Mouse (Mus musculus) forebrain, embryonic 14.5 days (tissue): ENCODE measurements at regions not wholly inside any gene's neighbourhood (a gene's known extent, or its start where the extent isn't known, plus 50 kb on each side); places are given as distances from the start of the nearest gene placed in this dataset.

Source experiments
- ATAC-seq: fragments of 200-750 bp; cut with Nextera tagmentation; 2 replicates; pipeline ENCODE4 v1.8.0; 2017; ENCODE audit warnings: mild to moderate bottlenecking, moderate library complexity
- DNase-seq: peaks from one replicate; pipeline ENCODE4 v3.0.0-alpha.2; 2015; ENCODE audit warnings: low spot score
- H3K27ac ChIP-seq: fragments of 300-500 bp; sonication (generic); 2 replicates; pipeline ENCODE4 v1.5.1; 2014; ENCODE audit warnings: low read depth, mild to moderate bottlenecking, control low read depth, low read length, moderate library complexity
- H3K27me3 ChIP-seq: fragments of 300-500 bp; sonication (generic); replicated peaks from 2 replicates; pipeline ENCODE4 v1.6.1; 2014; ENCODE audit warnings: low read length, control low read depth, mixed read lengths; ENCODE audit not compliant: control insufficient read depth, insufficient read depth
- H3K36me3 ChIP-seq: fragments of 300-500 bp; sonication (generic); 2 replicates; pipeline ENCODE4 v1.6.1; 2014; ENCODE audit warnings: low read length, control low read depth; ENCODE audit not compliant: control insufficient read depth, insufficient read depth
- H3K4me1 ChIP-seq: fragments of 300-500 bp; sonication (generic); 2 replicates; pipeline ENCODE4 v1.6.1; 2014; ENCODE audit warnings: antibody characterized with exemption, low read length, control low read depth; ENCODE audit not compliant: control insufficient read depth, insufficient read depth
- H3K4me2 ChIP-seq: fragments of 300-500 bp; sonication (generic); 2 replicates; pipeline ENCODE4 v1.6.1; 2014; ENCODE audit warnings: mild to moderate bottlenecking, control low read depth, low read length
- H3K4me3 ChIP-seq: fragments of 300-500 bp; sonication (generic); 2 replicates; pipeline ENCODE4 v1.5.1; 2014; ENCODE audit warnings: low read depth, low read length, control low read depth
- H3K9ac ChIP-seq: fragments of 300-500 bp; sonication (generic); 2 replicates; pipeline ENCODE4 v1.6.1; 2014; ENCODE audit warnings: mild to moderate bottlenecking, low read length, control low read depth, moderate library complexity
- H3K9me3 ChIP-seq: fragments of 300-500 bp; sonication (generic); replicated peaks from 2 replicates; pipeline ENCODE4 v1.6.1; 2016; ENCODE audit warnings: low read length, control low read depth, mixed read lengths; ENCODE audit not compliant: control insufficient read depth
- WGBS: fragments of 180-500 bp; shearing (Covaris S2); extraction: QIAGEN DNeasy Blood & Tissue Kit; methylation state at CpG from one replicate; pipeline ENCODE4 v1.1.7; 2014; 5-methylcytosine and 5-hydroxymethylcytosine counted together

DNA sequence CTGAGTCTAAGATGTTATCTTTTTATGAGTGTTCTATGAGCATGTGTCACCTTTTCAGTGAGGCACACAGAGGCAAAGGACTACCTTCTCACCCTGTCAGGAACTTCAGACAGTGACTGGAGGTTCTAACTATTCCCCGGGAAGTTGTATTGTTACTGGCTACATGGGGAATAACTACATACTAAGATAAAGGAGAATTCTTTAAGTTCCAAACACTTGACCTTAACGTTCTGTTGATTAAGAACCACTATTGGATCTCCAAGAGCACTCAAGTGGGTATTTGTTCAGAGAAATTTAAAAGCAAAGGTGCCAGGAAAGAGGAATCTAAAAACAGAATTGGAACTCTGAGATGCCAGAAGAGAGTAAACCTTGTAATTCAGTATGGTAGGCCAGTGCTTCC, 139.5 kb upstream of the Nrp1 start:
- no peaks in the 10 kb centered on the region for H3K9me3 ChIP-seq
- ATAC-seq = no peak

DNA sequence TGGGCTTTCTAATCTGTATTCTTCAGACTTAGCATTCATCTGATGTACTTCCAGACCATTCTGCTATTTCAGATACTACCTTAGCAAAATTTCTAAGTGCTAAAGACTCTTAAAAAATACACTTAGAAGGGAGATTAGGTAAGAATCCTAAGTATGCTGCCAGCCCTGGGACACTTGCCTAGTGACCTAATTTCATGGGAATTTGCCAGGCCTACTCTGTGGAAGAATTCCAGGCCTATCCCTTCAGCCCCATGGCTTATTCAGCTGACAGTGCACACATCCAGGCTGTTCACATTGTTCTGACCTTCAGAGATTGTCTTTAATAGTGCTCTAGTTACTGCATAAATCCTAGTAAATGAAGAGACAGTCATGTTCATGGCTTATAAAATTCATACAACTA, 138.9 kb upstream of the Nrp1 start:
- Histone ChIP-seq H3K9me3 (no peaks in the 10 kb centered on the region), H3K9ac (no peak overlapping the region), H3K4me2 (no peak overlapping the region), H3K4me1 (no peaks in the 10 kb centered on the region), H3K36me3 (no peaks in the 10 kb centered on the region), H3K27me3 (no peaks in the 10 kb centered on the region), H3K4me3 (no peak overlapping the region), H3K27ac (no peak overlapping the region)
- ATAC-seq (no peak), DNase-seq (peak; percentile 50)

More for the DNA sequence above, 139.5 kb upstream of the Nrp1 start:
- 83% methylated on average over 2 of the region's 2 CpGs for WGBS
- Histone ChIP-seq H3K27ac (no peak overlapping the region), H3K4me3 (no peak overlapping the region), H3K36me3 (no peaks in the 10 kb centered on the region), H3K9ac (no peak overlapping the region), H3K4me1 (no peaks in the 10 kb centered on the region), H3K4me2 (no peak overlapping the region), H3K27me3 (no peaks in the 10 kb centered on the region)
- no peak for DNase-seq

DNA sequence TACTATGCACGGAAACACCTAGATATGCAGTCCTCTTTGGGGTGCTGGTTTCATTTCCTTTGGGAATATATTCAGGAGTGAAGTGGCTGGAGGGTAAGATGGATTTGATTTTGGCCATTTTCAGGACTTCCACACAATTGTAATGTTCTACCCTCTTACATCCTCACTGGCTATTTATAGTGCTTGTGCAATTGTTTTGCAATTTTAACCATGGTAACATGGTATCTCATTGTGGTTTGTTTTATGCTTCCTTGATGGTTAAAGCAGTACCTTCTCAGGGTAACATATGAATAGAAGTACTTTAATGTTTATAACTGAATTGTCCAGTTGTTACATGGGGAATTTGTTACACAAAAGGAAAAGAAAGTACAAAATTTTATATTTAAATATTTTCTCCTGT, 135.3 kb upstream of the Nrp1 start:
- 92% methylated on average over 1 of the region's 1 CpGs for WGBS
- no peak for ATAC-seq
- H3K9me3 ChIP-seq = no peaks in the 10 kb centered on the region
- H3K27me3 ChIP-seq = no peaks in the 10 kb centered on the region
- no peak for DNase-seq
- no peaks in the 10 kb centered on the region for H3K4me1 ChIP-seq
- no peak overlapping the region for H3K4me3 ChIP-seq
- H3K36me3 ChIP-seq = no peaks in the 10 kb centered on the region
- no peak overlapping the region for H3K27ac ChIP-seq
- H3K9ac ChIP-seq = no peak overlapping the region
- H3K4me2 ChIP-seq = no peak overlapping the region

DNA sequence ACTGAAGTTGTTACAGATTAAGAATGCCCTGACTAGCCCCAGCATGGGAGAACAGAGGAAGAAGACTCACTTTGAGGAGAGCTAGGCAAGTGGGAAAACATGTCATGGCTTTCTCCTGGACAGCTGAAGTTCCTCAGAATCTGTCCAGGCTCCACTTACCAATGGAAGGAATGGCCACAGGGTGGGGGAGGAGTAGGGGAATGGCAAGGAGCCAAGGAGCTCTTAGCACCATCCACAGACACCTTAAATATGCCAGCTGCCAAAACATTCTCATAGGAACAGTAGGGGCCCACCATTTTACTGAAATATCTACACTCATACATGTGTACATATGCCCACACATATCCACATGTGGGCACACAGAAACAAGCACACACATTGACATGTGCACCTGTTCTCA, 134.9 kb upstream of the Nrp1 start:
- Histone ChIP-seq H3K9ac (no peak overlapping the region), H3K4me1 (no peaks in the 10 kb centered on the region), H3K9me3 (no peaks in the 10 kb centered on the region), H3K27me3 (no peaks in the 10 kb centered on the region), H3K4me2 (no peak overlapping the region), H3K4me3 (no peak overlapping the region), H3K36me3 (no peaks in the 10 kb centered on the region), H3K27ac (no peak overlapping the region)
- no peak for DNase-seq
- ATAC-seq = no peak

DNA sequence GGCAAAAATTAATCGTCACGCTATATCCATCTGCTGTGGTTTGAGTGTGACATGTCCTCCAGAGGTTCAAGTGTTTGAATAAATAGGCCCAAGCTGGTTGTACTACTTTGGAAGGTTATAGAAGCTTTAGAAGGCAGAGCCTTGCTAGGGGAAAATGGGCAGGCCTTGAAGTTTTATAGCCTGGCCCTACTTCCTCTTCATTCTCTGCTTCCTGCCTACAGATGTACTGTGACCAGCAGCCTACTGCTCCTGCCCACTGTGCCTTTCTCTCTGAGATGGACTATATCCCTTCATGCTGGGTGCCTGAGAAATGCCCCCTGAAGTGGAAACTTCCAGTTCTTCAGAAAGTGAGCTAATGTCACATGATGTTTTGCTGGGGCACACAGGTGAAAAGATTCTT, 133.3 kb upstream of the Nrp1 start:
- whole genome bisulfite sequencing = 94% methylated on average over 2 of the region's 2 CpGs
- no peaks in the 10 kb centered on the region for H3K27me3 ChIP-seq

DNA sequence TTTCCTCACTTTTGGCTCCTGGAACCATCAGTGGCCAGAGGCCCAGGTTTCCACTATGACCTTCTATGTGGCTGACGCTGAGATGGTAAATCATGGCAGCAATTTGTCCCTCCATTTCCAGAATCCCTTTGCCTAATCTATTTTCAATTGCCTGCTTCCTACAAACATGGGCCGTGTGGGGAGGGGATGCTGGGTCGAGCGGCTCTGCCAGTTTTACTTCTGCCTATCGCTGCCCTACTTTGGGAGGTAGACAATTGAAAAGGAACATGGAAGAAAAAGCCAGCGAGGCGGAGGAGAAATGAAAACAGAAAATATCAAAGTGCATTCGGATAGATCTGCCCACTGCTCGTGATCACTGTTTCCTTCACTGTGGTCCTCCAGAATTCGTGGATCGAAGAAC, 123.3 kb upstream of the Nrp1 start:
- no peak overlapping the region for H3K27ac ChIP-seq
- H3K27me3 ChIP-seq = no peaks in the 10 kb centered on the region
- no peak overlapping the region for H3K4me3 ChIP-seq
- DNase-seq (no peak), ATAC-seq (no peak)
- no peaks in the 10 kb centered on the region for H3K36me3 ChIP-seq
- H3K9me3 ChIP-seq = no peaks in the 10 kb centered on the region
- 89% methylated on average over 11 of the region's 11 CpGs for WGBS
- H3K4me1 ChIP-seq = no peaks in the 10 kb centered on the region
- H3K9ac ChIP-seq = no peak overlapping the region
- H3K4me2 ChIP-seq = no peak overlapping the region

More for the DNA sequence above, 133.3 kb upstream of the Nrp1 start:
- Histone ChIP-seq H3K4me1 (no peaks in the 10 kb centered on the region), H3K9me3 (no peaks in the 10 kb centered on the region), H3K36me3 (no peaks in the 10 kb centered on the region), H3K9ac (no peak overlapping the region), H3K4me3 (no peak overlapping the region), H3K27ac (no peak overlapping the region), H3K4me2 (no peak overlapping the region)
- ATAC-seq = no peak
- DNase-seq = no peak

DNA sequence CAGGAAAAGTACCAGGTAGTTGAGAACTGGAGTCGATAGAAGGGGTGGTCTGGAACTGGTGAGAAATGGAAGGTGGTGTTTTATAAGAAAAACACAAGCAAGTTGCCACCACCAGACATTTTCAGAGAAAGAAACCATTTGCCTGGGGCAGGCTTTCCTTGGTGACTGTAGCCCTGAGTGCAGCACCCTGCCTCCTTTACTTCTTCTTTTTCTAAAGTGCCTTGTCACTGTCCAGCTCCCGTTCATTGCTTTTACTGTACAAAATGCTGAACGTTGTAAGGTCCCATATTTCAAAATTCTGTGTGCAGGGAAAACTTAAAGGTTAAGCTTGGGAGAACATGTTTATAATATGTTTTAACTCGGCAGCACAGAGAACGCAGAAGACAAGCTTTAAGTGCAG, 122.9 kb upstream of the Nrp1 start:
- Histone ChIP-seq H3K9me3 (no peaks in the 10 kb centered on the region), H3K9ac (no peak overlapping the region), H3K4me3 (no peak overlapping the region), H3K36me3 (no peaks in the 10 kb centered on the region), H3K27ac (no peak overlapping the region), H3K27me3 (no peaks in the 10 kb centered on the region), H3K4me1 (no peaks in the 10 kb centered on the region), H3K4me2 (no peak overlapping the region)
- no peak for ATAC-seq
- DNase-seq = no peak
- WGBS = 87% methylated on average over 5 of the region's 5 CpGs

DNA sequence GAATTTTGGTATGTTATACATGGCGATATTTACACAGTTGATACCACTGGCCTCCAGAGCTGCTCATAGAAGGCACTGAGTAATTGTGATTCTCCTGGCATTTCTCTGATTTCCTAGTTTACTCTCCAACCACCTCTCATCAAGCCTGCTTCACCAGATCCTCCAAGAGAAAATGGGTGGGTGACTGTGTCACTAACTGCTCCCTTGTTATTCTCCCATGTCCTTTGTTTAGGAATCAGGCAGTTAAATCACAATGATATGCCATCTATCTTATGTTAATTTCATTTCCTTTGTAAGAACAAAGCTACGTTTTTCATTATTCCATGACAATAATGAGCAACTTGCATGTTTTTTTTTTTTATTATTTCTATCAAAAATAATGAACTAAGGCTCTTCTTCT, 122.3 kb upstream of the Nrp1 start:
- H3K4me3 ChIP-seq = no peak overlapping the region
- no peak overlapping the region for H3K9ac ChIP-seq
- H3K27ac ChIP-seq = no peak overlapping the region
- no peaks in the 10 kb centered on the region for H3K27me3 ChIP-seq
- H3K4me1 ChIP-seq = no peaks in the 10 kb centered on the region
- DNase-seq = no peak
- no peak for ATAC-seq
- H3K4me2 ChIP-seq = no peak overlapping the region
- H3K36me3 ChIP-seq = no peaks in the 10 kb centered on the region
- no peaks in the 10 kb centered on the region for H3K9me3 ChIP-seq
- WGBS = 89% methylated on average over 2 of the region's 2 CpGs

DNA sequence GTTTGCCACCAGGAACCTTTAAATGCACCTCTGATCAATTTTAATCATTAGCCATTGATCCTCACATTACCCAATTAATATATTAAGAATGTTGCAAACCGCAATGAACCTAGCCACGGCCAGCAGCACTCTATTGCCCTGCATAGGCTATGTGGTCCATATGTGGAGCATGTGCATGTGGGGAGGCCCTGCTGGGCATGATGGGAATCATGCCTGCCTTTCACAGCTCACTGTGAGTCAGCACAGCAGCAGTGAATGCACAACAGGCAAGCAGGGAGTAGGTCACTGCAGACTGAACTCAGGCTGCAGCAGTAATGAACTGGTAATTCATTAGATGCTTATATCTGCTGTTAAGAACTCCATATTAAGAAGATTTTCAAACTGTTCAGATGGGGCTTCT, 119.5 kb upstream of the Nrp1 start:
- WGBS = 91% methylated on average over 2 of the region's 2 CpGs
- DNase-seq = no peak
- Histone ChIP-seq H3K27me3 (no peaks in the 10 kb centered on the region), H3K9me3 (no peaks in the 10 kb centered on the region), H3K4me2 (no peak overlapping the region), H3K4me3 (no peak overlapping the region), H3K4me1 (no peaks in the 10 kb centered on the region), H3K27ac (no peak overlapping the region), H3K36me3 (no peaks in the 10 kb centered on the region), H3K9ac (no peak overlapping the region)
- no peak for ATAC-seq

DNA sequence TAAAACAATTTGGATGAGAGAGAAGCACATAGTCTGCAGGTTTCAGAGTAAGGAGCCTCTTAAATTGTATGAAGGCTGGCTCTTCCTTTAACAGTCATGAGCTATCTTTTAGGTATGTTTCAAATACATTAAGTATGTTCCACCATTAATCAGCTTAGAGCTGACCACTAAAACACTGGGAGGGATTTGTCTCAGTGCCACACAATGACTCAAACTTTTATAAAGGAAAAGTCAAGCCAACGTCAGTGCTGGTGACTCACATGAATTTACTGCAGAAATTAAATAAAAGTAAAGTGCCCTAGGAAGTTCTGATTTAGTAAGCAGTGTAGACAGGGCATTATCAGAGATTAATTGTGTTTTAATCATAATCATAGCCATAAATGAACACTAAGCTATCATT, 118.6 kb upstream of the Nrp1 start:
- H3K9me3 ChIP-seq = no peaks in the 10 kb centered on the region
- WGBS = 60% methylated on average over 1 of the region's 1 CpGs
- ATAC-seq (no peak), DNase-seq (no peak)
- H3K4me3 ChIP-seq = no peak overlapping the region
- no peak overlapping the region for H3K9ac ChIP-seq
- H3K27me3 ChIP-seq = no peaks in the 10 kb centered on the region
- H3K4me1 ChIP-seq = no peaks in the 10 kb centered on the region
- H3K36me3 ChIP-seq = no peaks in the 10 kb centered on the region
- H3K27ac ChIP-seq = no peak overlapping the region
- H3K4me2 ChIP-seq = no peak overlapping the region
